Mouse (Mus musculus): Measurements from ENCODE around the gene Tff1.

Tff1 gene

GRCm38 (mm10) chr17:31165127-31165526 is at the start of gene Tff1:
Tff1 (minus strand) TSS chr17:31165277.
- DNase-seq, result no peak

- no peak for DNase-seq
These were observed 46.8 kb upstream of the Tff1 start for GRCm38 (mm10) chr17:31211881-31212280.

GRCm38 (mm10) chr17:31210299-31210698 is 45.2 kb upstream of the Tff1 start:
- no peak for DNase-seq

GRCm38 (mm10) chr17:31209376-31209930 is 44.4 kb upstream of the Tff1 start:
- no peak for DNase-seq

GRCm38 (mm10) chr17:31208654-31209053 is 43.6 kb upstream of the Tff1 start:
- DNase-seq, result no peak

- no peak for DNase-seq
These were observed 42.8 kb upstream of the Tff1 start, which contains the start of gene Ubash3a for GRCm38 (mm10) chr17:31207771-31208334. Ubash3a (plus strand) TSS chr17:31207873.

GRCm38 (mm10) chr17:31198877-31199276 is 33.8 kb upstream of the Tff1 start, which contains the start of gene Tmprss3:
Tmprss3 (minus strand) TSS chr17:31198977.
- DNase-seq, result no peak

- no peak for DNase-seq
These were observed 31.2 kb upstream of the Tff1 start for GRCm38 (mm10) chr17:31196283-31196682.

- DNase-seq, result no peak
These were observed 30.1 kb upstream of the Tff1 start for GRCm38 (mm10) chr17:31195207-31195606.

GRCm38 (mm10) chr17:31193360-31193759 is 28.3 kb upstream of the Tff1 start:
- DNase-seq, result no peak

- DNase-seq, result no peak
These were observed 27.6 kb upstream of the Tff1 start for GRCm38 (mm10) chr17:31192663-31193062.

- DNase-seq, result no peak
These were observed 26.7 kb upstream of the Tff1 start for GRCm38 (mm10) chr17:31191825-31192224.

GRCm38 (mm10) chr17:31187370-31187769 is 22.3 kb upstream of the Tff1 start:
- peak; percentile 83 for DNase-seq

- no peak for DNase-seq
These were observed 19.4 kb upstream of the Tff1 start for GRCm38 (mm10) chr17:31184269-31184990.

- peak; percentile 19 for DNase-seq
These were observed 18.3 kb upstream of the Tff1 start for GRCm38 (mm10) chr17:31183180-31183974.

- DNase-seq, result no peak
These were observed 16.4 kb upstream of the Tff1 start for GRCm38 (mm10) chr17:31181490-31181889.

GRCm38 (mm10) chr17:31176321-31176720 is 11.2 kb upstream of the Tff1 start:
- no peak for DNase-seq

- no peak for DNase-seq
These were observed 4.7 kb upstream of the Tff1 start for GRCm38 (mm10) chr17:31169796-31170195.

GRCm38 (mm10) chr17:31163821-31164220 is 1.3 kb downstream of the Tff1 start:
- DNase-seq, result no peak

GRCm38 (mm10) chr17:31162607-31163006 is 2.5 kb downstream of the Tff1 start:
- DNase-seq, result no peak

- no peak for DNase-seq
These were observed 4.8 kb downstream of the Tff1 start for GRCm38 (mm10) chr17:31160291-31160690.

GRCm38 (mm10) chr17:31157921-31158320 is 7.2 kb downstream of the Tff1 start:
- DNase-seq, result no peak

GRCm38 (mm10) chr17:31153785-31154184 is 11.3 kb downstream of the Tff1 start:
- DNase-seq, result no peak
